Mouse (Mus musculus) ES-E14 (cell line): ENCODE results near the gene Urad.

Source experiments
- HCFC1 ChIP-seq: IDR thresholded peaks from 2 replicates; pipeline ENCODE4 v1.6.1; 2012; ENCODE audit warnings: low read length, inconsistent platforms, borderline replicate concordance; ENCODE audit not compliant: insufficient read depth
- MAFK ChIP-seq: IDR thresholded peaks from 2 replicates; pipeline ENCODE4 v1.6.1; 2014; ENCODE audit warnings: mild to moderate bottlenecking, low read depth, low read length, inconsistent platforms; ENCODE audit not compliant: insufficient read depth
- ZC3H11A ChIP-seq: IDR thresholded peaks from 2 replicates; pipeline ENCODE4 v1.6.1; 2012; ENCODE audit warnings: low read depth, mild to moderate bottlenecking, inconsistent platforms, low read length, borderline replicate concordance

DNA sequence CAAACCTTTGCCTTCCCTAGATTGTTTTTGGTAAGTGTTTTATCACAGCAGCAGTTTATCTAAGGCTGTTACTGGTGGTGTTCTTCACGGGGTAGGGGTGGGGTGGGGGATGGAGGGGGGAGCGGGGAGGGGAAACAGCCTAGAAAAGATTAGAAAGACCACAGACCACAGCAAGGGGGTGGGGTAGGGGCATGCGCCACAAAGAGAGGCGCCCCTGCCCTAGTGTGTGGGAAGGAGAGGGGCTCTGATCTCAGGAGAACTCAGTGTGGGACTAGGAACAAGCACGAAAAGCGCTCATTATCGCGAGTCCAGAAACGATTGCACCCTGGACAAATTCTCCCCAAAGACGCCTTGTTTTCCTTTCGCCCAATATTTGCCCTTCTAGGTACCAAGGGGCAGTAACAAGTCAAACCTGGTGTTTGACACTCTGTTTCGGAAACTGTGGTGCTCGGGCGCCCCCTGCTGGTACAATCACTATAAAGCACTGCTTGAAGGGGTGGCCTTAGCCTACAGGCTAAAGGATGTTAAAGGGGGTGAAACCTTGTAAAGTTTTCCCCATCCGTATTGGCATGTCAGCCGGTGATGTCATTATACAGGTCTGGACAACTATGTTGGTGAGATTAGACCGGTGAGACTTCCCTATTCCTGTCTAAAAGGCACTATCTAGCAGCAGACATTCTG is 1.1 kb upstream of the Urad start:
- TF ChIP-seq HCFC1 (no peak), ZC3H11A (no peak; the same call in 1 of the 2 replicates), MAFK (no peak)
